Mouse (Mus musculus) adrenal gland, adult (tissue): ENCODE measurements around the gene Ndufa11.

ENCODE experiments used
- DNase-seq, 2 experiments: peaks; one replicate each; pipeline ENCODE4 v3.0.0; 2022 to 2023; ENCODE audit warnings: low spot score in 1 of 2; ENCODE audit not compliant: inconsistent age in 2 of 2

The Ndufa11 gene

DNA sequence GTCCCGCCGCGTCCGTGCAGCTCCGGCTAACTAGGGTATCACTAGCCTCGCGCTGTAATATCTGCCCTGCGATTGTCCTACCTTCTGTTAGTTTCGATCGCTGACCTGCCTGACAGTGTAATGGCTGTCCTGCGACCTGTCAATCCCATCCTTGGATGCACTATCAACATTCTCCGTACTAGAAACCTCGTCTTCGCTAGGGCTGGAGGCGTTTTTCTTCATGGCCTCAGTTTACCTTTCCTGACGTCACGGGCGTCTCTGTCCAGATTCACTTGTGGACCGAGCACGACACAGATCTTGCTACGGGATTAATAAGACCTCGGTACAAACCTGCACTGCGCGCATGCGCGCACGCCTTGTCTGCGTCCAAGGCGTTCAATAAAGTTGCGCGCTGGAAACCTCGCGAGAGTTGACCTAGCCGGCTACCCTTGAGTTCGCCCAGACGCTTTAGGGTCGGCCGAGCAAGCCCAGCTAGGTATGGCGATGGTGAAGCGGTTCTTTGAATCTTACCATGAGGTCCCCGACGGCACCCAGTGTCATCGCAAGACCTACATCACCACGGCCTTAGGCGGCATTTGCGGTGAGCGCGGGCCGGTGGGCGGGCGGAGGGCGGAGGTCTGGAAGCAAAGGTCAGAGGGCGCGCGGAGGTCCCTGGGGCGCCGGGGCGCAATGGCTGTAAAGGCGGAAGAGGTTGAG is at the start of gene Ndufa11, which contains the start of gene Vmac:
TSS of gene Ndufa11 (plus strand) at position 405 of the 696 bp plus-strand sequence.
TSS of gene Vmac (minus strand) at position 660 of the 696 bp plus-strand sequence.
- DNase-seq = peak; percentile 94 to 99

DNA sequence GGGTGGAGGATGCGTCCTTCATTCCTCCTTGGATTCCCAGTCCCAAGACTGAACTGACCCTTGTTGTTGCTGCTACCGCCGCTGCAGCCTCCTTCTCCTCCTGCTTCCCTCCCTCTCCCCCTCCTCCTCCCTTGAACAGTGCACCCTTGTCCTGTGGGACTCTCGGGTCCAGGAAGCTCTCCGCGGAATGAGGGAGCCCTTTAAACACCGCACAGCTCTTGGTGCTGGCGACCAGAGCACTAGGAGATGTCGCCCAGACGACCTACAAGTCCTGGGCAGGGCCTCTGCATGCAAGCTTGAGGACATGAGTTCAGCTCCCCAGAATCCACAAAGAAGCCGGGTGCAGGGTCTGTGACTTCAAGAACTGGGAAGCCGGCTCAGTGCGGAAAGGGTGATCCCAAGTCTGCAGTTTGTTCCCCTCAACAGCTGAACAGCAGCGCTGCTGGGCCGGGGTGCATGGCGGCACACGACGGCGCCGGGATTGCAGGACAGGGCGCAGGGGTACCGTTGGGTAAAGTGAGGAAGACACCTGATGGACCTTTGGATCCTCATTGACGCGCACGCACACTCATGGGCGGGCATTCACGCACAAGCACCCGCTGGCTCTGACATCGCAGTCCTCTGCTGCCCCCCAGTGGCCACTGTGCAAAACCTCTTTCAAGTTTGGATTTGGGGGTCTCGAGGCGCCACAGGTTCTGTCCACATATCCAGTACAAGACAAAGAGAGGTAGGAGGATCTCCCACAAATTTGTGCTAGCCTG is 49.0 kb upstream of the Ndufa11 start:
- peak; percentile 86 to 95 for DNase-seq

DNA sequence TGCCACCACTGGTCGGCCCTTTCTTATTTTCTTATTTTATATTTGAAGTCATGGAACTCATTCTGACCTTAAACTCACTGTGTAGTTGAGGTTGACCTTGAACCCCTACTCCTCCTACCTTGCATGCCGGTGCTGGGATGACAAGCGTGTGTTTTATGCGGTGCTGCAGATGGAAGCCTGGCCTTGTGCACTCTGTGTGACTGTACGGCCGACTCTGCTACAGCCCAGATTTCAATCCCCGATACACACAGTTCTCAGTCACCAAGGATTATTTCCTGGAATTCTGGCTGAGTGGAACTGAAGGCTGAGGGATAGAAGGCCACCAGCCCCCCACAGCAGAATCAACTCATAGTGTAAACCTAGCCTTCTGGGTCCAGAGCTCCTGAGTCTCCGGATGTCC is 47.8 kb upstream of the Ndufa11 start:
- DNase-seq = peak in 1 of 2 experiments; percentile 77

DNA sequence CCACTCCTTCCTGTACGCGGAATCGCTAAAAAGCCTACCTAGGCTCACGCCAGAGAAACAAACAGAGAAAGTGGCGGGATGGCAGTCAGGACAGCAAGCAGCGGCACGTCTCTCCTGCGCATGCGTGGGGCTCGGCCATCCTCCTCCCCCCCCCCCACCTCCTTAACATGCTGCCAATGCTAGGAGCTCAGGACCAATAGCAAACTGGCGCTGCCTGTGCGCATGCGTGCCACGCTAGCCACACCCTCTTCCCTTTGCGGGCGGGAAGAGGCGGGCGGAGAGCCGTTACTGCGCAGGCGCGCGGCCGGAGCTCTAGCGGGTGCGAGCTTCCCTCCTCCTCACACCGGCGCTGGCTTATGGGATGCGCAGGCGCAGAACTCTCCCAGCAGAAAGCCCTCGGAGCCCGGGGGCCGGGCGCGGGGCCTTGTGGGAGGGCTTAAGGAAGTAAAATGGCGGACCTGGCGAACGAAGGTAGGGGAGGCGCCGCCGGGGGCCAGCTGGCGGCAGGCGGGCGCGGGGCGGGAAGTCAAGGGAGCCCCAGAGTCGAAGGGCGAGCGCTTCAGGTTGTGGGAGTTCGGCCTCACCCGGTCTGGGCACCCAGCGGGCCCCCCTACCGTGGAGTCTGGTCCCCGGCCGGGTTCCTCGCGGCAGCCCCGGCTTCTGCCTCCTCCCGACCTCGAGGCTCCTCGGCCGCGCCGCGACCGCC is 44.5 kb upstream of the Ndufa11 start, which contains the start of gene Ranbp3:
TSS of gene Ranbp3 (plus strand) at position 354 of the 706 bp plus-strand sequence.
- DNase-seq = peak; percentile 100

DNA sequence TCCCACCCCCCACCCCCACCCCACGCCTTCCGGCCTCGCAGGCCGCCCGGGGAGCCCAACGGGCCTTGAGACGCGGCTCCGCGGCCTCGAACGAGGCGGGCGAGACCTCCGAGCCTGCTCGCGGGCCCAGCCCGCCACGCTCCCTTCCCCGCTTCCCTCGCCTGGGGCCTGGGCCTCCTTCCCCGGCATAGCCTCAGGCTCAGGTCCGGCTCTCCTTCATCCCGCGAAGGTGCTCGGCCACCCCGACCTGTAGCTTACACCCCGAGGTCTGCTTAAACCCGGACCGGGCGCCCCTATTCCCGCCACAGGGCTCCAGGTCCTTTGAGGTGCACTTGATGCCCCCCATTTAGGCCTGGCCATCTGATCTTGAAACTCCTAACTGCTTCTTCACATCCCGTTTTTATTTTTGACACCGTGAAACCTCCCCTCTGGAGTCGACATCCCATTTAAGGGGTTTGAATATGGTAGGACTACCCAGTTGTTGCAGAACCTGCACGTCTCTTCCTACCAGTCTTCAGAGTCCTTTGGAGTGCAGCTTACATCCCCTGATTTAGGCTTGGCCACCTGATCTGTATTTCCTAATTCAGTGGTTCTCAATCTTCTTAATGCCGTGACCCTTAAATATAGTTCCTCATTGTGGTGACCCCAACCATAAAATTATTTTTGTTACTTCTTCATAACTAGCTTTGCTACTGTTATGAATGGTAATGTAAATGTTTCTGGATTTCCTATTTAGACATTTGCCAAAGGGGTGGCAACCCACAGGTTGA is 43.7 kb upstream of the Ndufa11 start:
- DNase-seq = peak; percentile 58 to 80

DNA sequence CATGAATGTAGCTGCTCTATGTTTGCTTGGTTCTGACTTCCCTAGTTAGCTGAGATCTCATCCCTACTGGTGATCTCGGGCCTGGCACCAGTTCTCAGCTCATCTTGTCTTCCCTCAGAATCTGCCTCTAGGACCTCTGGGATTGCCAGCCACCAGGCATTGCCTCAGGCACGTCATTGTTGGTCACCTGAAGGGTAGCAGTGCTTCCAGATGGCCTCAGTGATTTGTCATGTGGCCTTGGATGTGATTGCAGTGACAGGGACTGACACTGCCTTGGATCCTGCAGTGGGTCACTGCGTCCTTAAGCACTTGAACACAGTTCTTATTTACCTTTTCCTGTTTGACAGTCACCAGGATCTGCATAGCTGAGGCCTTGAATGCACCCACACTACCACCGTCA is 35.8 kb upstream of the Ndufa11 start:
- DNase-seq = peak; percentile 67 to 83

DNA sequence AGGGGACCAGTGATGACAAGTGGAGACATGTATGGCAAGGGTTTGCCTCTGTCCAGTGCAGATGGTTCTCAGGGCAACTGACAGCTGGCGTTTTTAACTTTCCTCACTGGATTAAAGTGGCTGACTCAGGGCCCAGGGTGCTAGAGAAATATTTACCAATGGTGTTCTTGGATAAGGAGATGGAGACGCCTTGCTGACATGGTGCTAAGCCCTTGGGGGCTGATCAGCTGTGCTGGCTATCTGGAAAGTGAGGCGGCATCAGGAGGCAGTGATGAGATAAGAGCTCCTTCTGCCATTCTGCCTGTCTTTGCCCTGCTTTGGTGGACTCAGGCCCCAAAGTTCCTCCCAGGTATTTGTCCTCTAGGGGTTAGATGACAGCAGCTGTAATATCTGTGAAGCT is 34.7 kb upstream of the Ndufa11 start:
- DNase-seq = no peak

DNA sequence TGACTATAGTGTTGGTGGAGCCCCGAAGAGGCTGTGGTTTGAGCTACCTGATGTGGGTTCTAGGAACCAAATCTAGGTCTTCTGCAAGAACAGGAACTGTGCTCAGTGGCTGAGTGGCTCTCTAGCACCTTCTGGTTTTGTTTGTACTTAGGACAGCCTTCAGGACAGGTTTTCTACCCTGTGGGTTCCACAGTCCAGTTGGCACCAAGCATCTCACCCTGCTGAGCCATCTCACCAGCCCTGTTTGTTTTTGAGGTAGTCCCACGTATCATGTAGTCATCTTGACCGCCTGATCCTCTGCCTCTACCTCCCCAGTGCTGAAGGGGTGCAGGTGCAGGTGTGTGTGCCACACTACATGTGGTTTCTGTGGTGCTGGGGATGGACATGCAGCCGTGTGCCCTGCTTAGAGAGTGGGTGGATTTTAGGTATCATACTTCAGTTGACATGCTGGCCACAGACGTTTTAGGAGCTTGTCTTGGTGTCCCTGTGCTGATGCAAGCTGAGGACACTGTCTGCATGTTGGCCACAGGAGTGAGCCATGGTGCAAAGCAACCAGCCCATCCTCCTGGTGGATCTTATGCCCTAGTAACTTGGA is 33.9 kb upstream of the Ndufa11 start:
- DNase-seq = no peak

DNA sequence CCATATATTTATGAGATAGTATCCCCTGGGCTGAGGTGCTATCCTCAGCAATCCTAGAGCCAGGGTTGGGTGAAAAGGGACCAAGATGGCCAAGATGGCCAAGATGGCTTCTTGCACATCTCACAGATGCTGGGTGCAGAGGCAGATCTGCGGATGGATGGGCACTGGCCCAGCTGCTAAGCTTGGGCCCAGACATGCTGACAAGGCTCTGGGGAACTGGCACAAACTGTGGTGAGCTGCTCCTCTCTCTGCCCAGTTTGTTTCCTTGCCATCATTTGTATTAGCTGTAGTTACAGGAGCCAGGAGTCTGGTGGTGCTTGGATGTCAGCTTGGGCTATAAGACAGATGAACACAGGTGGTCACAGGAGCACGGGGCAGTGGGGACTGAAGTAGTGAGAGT is 32.9 kb upstream of the Ndufa11 start:
- DNase-seq = no peak

DNA sequence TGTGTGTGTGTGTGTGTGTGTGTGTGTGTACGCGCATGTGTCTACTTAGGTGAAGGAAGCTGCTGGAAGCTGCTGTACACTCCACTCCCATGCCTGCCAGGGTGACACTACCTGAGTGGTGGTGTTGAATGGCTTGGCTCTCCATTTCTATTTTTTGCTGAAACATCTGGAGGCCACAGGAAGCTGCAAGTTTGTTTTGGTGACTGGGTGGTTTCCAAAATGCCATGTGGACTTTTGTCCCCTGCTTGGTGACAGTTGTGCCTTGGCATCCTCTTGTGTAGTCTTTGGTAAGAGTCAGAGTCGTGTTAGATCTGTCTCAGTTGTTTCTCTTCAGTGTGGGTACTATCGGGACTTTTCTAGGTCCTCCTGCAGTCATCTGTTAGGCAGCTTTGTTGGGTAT is 30.8 kb upstream of the Ndufa11 start:
- no peak for DNase-seq

DNA sequence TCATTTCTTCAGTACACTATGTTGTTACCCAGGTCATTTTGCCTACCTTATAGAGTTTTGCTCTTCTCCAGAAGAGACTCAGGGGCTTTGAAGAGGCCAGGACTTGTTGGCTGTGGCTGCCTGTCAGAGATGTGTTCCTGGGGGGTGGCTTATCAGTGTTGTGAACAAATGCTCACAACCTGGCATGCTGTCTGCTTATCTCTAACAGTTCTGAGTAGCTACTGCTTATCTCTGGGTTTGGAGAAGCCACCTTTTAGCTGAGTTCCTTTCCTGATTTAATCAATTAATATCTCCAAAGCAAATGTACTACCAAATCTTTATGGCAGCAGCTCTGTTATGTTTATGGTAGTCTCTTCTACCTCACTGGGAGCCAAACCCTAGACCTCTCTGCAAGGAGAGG is 29.5 kb upstream of the Ndufa11 start:
- DNase-seq = no peak

DNA sequence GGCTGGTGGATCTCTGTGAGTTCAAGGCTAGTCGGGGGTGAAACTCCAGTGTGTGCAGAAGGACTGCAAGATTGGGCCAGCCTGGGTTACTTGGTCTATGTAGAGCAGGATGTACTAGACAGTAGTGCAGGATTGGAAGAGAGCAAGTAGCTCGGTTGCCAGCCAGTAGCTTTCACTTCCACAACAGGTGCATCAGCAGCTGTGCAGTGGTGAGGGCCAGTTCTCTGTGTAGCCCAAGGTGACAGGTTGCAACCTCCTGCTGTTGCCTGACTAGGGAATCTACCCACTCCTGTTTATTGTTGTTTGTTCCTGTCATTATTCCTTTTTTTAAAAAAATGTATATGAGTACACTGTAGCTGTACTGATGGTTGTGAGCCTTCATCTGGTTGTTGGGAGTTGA is 28.9 kb upstream of the Ndufa11 start:
- no peak for DNase-seq

DNA sequence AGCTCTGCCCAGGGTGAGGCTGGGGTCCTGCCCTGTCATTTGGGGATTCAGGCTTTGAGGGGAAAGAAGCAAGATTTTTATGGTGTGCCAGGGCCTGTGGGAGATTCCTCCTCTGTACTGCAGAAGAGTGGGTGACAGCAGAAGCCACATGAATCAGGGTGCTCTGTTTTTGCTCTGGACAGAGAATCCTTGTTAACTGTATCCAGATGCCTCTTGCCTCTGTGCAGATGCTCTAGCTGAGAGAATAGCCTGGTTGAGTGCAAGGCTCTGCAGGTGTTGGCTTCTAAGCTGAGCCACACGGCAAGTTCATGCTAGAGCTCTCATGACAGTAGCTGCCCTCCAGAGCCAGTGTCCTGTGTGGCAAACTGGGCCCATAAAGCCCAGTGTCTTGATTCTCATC is 24.2 kb upstream of the Ndufa11 start:
- DNase-seq = no peak

DNA sequence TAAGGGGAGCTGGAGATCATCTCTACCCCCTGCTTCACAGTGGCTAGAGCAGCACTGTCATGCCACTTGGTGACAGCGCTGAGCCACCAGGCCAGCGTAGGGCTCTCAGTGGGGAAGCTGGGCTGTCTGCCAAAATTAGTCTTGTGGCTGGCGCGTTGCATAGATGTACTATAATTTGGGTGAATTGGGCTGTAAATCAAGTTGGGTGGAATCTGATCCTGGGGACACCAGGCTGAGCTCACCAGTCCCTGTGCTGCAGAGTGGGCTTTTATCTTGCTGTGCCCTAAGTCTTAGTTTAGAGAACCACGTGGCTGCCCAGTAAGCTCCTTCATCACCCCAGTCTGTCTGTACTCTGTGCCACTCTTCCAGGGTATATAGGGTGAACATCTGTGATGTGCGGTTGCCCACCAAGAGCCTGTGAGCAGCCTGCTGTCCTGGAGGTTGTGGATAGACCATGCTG is 23.7 kb upstream of the Ndufa11 start:
- DNase-seq = peak; percentile 87 to 92

DNA sequence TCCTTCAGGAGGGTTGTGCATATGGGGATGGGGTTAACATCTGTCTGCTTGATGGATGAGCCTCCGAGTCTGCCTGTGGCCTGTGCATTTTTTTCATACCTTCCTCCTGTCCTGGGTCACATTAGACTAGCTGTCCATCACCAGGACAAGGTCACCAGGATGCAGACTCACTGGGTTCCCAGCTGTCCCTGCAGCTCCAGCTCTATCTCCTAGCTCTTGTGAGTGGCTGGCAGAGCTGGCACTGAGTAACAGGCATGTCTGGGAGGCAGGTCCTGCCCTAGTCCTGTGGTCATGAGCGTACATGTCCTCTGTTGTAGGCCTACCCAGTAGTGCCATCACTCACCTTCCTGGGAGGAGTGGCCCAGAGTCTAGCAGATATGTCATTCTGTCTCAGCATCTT is 17.1 kb upstream of the Ndufa11 start:
- DNase-seq = peak in 1 of 2 experiments; percentile 57

DNA sequence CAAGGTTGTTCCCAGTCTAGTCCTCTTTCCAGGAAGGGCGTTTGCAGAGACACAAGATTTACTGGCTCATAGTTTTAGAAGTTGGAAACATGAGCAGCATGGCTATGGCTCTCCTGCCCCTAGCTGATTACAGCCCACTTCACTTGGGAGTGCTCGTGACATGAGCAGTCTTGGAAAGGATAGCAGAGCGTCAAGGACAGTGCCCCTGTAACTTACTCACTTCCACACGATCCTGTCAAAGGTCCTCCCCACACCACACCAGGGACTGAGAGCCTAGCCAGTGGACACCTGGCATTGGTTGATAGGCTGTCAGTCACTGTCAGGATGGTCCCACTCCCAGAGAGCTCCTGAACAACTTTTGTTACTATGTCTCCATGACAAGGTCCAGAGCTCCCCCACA is 14.5 kb upstream of the Ndufa11 start:
- no peak for DNase-seq

DNA sequence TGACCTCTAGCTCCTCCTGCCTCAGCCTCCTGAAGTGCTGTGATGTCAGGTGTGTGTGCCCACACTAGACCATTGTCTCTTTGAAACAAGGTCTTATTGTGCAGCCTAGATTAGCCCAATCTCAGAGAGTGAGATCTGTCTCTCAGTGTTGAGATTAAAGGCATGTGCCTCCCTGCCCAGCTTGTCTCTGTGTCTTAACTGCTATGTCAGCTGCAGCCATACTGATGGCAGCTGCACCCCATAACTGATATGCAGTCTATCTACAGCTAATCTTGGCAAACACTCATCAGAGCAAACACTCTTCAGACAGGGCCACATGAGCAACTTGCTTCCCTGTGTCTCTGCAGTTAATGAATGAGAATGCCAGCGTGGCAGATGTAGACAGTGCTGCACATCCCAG is 11.1 kb upstream of the Ndufa11 start:
- no peak for DNase-seq

DNA sequence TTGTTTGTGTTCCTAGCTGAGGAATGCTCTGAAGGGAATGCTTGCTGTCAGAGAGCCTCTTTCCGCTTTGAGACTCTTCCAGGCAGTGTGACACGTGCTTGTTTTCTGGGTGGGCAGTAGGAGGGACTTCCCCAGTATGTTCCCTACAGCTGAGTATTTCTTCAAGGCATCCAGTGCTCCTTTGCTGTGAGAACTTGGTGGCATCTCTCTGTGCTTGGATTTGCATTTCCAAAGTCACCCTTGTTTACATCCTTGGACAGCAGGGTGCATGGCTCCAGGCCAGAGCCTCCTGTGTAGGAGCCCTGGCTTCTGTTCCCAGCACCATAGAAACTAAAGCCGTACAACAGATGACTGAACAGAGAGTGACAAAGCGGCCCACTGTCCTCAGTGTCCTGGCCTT is 8.9 kb upstream of the Ndufa11 start:
- peak in 1 of 2 experiments; percentile 61 for DNase-seq

DNA sequence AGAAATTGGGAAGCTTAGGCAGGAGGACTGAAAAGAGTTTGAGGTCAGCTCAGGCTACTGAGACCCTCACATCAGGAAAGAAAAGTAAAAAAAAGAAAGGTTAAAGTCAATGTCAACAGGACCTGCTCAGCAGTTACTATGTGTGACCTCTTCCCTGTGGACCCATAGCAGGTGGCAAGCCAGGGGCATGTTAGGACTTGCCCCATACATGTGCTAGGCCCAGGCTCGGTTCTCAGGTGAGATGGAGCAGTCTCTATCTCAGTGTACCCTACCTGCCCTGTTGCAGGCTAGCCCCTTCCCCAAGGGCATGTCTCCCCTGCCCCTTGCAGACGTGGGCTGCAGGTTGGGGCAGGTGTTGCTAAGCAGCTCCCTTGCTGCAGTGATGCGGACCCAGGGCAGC is 7.9 kb upstream of the Ndufa11 start:
- DNase-seq = no peak

DNA sequence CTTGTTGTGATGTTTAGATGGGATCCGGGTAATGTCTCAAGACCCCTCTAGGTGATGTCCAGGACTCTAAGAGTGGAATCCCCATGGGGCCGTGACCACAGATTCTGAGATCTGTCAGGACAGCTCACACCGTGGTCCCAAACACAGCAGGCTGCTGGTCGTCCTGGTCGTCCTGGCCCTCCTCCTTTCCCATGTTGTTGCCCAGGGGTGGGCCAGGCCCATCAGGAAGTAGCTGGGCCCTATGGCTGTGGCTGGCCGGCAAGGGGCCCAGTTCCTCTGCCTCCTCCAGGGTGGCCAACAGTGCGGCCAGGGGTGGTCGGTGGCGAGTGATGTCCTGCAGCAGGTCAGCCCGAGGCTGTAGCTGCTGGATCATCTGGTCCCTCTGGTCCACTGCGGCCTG is 2.2 kb upstream of the Ndufa11 start:
- DNase-seq = no peak
